Mouse (Mus musculus) right cerebral cortex, postnatal 10 days (tissue): ENCODE results near the gene Dhx34.

Experiments used
- DNase-seq, 2 experiments: peaks; one replicate each; pipeline ENCODE4 v3.0.0; 2021; ENCODE audit warnings: low spot score in 2 of 2

Dhx34 gene

GRCm38 (mm10) chr7:16162036-16162435, 59.8 kb downstream of the Dhx34 start:
- DNase-seq = peak; percentile 56 to 58

GRCm38 (mm10) chr7:16161302-16161701, 60.5 kb downstream of the Dhx34 start:
- no peak for DNase-seq

GRCm38 (mm10) chr7:16160702-16161101, 61.1 kb downstream of the Dhx34 start:
- peak; percentile 68 to 75 for DNase-seq

GRCm38 (mm10) chr7:16158735-16159134, 63.1 kb downstream of the Dhx34 start:
- DNase-seq = no peak

- no peak for DNase-seq
These were observed 65.6 kb downstream of the Dhx34 start for GRCm38 (mm10) chr7:16156105-16156714.

GRCm38 (mm10) chr7:16155132-16155872, 66.5 kb downstream of the Dhx34 start:
- peak; percentile 81 to 83 for DNase-seq

GRCm38 (mm10) chr7:16153522-16153921, 68.3 kb downstream of the Dhx34 start:
- peak; percentile 78 to 81 for DNase-seq

GRCm38 (mm10) chr7:16150191-16151145, 71.4 kb downstream of the Dhx34 start:
- DNase-seq = no peak

GRCm38 (mm10) chr7:16149241-16149640, 72.6 kb downstream of the Dhx34 start:
- peak; percentile 82 to 91 for DNase-seq

GRCm38 (mm10) chr7:16147643-16148042, 74.2 kb downstream of the Dhx34 start:
- peak in 1 of 2 experiments; percentile 53 for DNase-seq
